Mouse (Mus musculus) ES-E14 (cell line): ENCODE measurements at regions not wholly inside any gene's neighbourhood (a gene's known extent, or its start where the extent isn't known, plus 50 kb on each side); places are given as distances from the start of the nearest gene placed in this dataset.

Source experiments
- DNase-seq: peaks from one replicate; pipeline ENCODE4 v3.0.0-alpha.2; 2013; ENCODE audit warnings: low read depth, low spot score
- H3K27ac ChIP-seq: 2 replicates; pipeline ENCODE4 v1.5.1; 2012; ENCODE audit warnings: low read depth, mild to moderate bottlenecking, low read length, moderate library complexity, mixed read lengths; ENCODE audit not compliant: poor library complexity, insufficient read depth, severe bottlenecking
- H3K36me3 ChIP-seq: 2 replicates; pipeline ENCODE4 v1.6.1; 2012; ENCODE audit warnings: mild to moderate bottlenecking, low read length, moderate library complexity, mixed read lengths; ENCODE audit not compliant: control insufficient read depth, poor library complexity, insufficient read depth, severe bottlenecking
- H3K4me1 ChIP-seq, 2 experiments: fragments of 150-350 bp in 1 of 2; sonication (generic) in 1 of 2; 2 replicates each; pipeline ENCODE4 v1.6.1; 2012; ENCODE audit warnings: low read length in 2 of 2, mild to moderate bottlenecking in 1 of 2, mixed read lengths in 1 of 2; ENCODE audit not compliant: control insufficient read depth in 2 of 2, insufficient read depth in 2 of 2, poor library complexity in 1 of 2
- H3K4me3 ChIP-seq, 2 experiments: fragments of 150-350 bp in 1 of 2; sonication (generic) in 1 of 2; 2 replicates each; pipeline ENCODE4 v1.5.1; 2012; ENCODE audit warnings: low read length in 2 of 2, low read depth in 1 of 2, mild to moderate bottlenecking in 1 of 2, mixed read lengths in 1 of 2; ENCODE audit not compliant: insufficient read depth in 1 of 2, poor library complexity in 1 of 2, severe bottlenecking in 1 of 2
- H3K9ac ChIP-seq: 2 replicates; pipeline ENCODE4 v1.6.1; 2012; ENCODE audit warnings: low read depth, mild to moderate bottlenecking, low read length, mixed read lengths; ENCODE audit not compliant: poor library complexity, insufficient read depth, severe bottlenecking
- H3K9me3 ChIP-seq: fragments of 150-350 bp; sonication (generic); 2 replicates; pipeline ENCODE4 v1.6.1; 2012; ENCODE audit warnings: low read depth, mild to moderate bottlenecking, low read length; ENCODE audit not compliant: control insufficient read depth, insufficient read depth
- CHD2 ChIP-seq: IDR thresholded peaks from 2 replicates; pipeline ENCODE4 v1.6.1; 2014; ENCODE audit warnings: mild to moderate bottlenecking, low read depth, low read length, inconsistent platforms
- HCFC1 ChIP-seq: IDR thresholded peaks from 2 replicates; pipeline ENCODE4 v1.6.1; 2012; ENCODE audit warnings: low read length, inconsistent platforms, borderline replicate concordance; ENCODE audit not compliant: insufficient read depth
- MAFK ChIP-seq: IDR thresholded peaks from 2 replicates; pipeline ENCODE4 v1.6.1; 2014; ENCODE audit warnings: mild to moderate bottlenecking, low read depth, low read length, inconsistent platforms; ENCODE audit not compliant: insufficient read depth
- ZC3H11A ChIP-seq: IDR thresholded peaks from 2 replicates; pipeline ENCODE4 v1.6.1; 2012; ENCODE audit warnings: low read depth, mild to moderate bottlenecking, inconsistent platforms, low read length, borderline replicate concordance
- ZNF384 ChIP-seq: IDR thresholded peaks from 2 replicates; pipeline ENCODE4 v1.6.1; 2012; ENCODE audit warnings: low read depth, low read length, inconsistent platforms
- in situ Hi-C, 2 experiments: fragments of 600-800 bp; cut with MboI; formaldehyde crosslinking; loops; one replicate each; pipeline ENCODE4 v1.15.1; 2025; ENCODE audit warnings: low sequenced_read_pairs in 2 of 2, inconsistent platforms in 1 of 2; ENCODE audit not compliant: unreplicated experiment in 2 of 2

DNA sequence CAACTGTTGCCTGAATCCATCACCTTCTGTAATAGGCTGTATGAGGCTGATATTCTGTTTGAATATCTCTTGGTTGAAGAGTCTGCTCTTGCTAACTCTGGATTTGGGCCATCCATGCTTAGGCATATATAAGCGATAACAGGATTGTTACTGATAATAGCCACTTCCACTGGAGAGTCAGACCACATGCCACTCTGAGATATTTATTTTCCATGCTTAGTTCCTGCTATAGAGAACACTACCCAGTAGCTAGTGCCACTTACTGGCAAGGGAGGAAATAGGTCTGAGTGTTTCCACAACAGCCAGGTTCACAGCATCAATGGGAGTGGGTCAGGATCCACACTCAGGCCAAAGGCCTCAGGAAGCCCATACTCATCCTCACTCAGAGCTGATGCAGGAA lies 53.6 kb upstream of the Rack1 start:
- DNase-seq = no peak
- no peak overlapping the region for H3K4me3 ChIP-seq
- no peaks in the 10 kb centered on the region for H3K9me3 ChIP-seq
- in situ Hi-C loops = no loop called here
- H3K9ac ChIP-seq = no peak overlapping the region
- H3K36me3 ChIP-seq = no peaks in the 10 kb centered on the region
- H3K4me1 ChIP-seq = no peaks in the 10 kb centered on the region
- no peak overlapping the region for H3K27ac ChIP-seq
- TF ChIP-seq CHD2 (no peak), MAFK (no peak), HCFC1 (no peak), ZC3H11A (no peak), ZNF384 (no peak)

DNA sequence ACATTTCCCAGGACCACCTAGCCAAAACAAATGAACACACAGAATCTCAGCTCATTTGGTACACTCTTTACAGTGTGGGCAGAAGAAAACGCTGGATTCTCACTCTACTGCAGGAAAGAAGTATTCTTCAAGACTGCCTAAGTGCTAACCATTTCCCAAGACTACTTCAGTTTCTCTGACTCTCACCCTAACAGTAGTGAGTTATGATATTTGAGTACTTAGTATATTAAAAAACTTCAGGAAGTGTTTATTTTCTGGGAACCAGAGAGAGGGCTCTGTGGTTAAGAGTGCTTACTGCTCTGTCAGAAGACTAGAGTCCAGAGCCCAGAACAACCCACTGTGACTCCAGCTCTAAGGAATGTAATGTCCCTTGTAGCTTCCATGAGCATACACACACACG lies 52.1 kb upstream of the Rack1 start:
- no peak overlapping the region for H3K27ac ChIP-seq
- in situ Hi-C loops = no loop called here
- no peaks in the 10 kb centered on the region for H3K36me3 ChIP-seq
- no peaks in the 10 kb centered on the region for H3K4me1 ChIP-seq
- TF ChIP-seq CHD2 (no peak), ZNF384 (no peak), MAFK (no peak), ZC3H11A (no peak)
- no peak overlapping the region for H3K4me3 ChIP-seq
- H3K9ac ChIP-seq = no peak overlapping the region
- no peaks in the 10 kb centered on the region for H3K9me3 ChIP-seq
- no peak for DNase-seq
